Mouse (Mus musculus): ENCODE results near the gene Ankrd23. TPM values are rescaled to one million over a fixed set of nuclear protein-coding genes. Genes with fewer than 3 reads are reported as not detected.
A peak's percentile ranks its signal among the peaks of the same experiment; 100 is the strongest.
"Not testable (repeated sequence)": the region's sequence is repeated elsewhere in the genome, so short reads cannot be mapped to it uniquely, and the experiment has no call there.

Ankrd23 gene
- 1 to 10 TPM; 3.9 to 6.0 (median 5.0) TPM for total RNA-seq (2022)

DNA sequence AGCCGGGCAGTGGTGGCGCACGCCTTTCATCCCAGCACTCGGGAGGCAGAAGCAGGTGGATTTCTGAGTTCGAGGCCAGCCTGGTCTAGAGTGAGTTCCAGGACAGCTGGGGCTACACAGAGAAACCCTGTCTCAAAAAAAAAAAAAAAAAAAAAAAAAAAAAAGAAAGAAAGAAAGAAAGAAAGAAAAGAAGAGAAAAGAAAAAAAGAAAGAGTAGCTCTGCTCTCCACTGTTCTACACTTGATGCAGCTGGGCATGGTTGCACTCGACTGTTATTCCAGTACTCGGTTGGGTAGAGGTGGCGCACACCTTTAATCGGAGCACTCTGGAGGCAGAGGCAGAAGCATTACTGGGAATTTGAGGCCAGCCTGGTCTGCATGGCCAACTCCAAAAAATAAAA lies at the start of gene Ankrd23:
TSS of gene Ankrd23 (minus strand) at position 101 of the 400 bp plus-strand sequence.
- not testable (repeated sequence) for DNase-seq (ENCODE audit: low spot score in 2 of 2)

- no peak for DNase-seq (ENCODE audit: low spot score in 2 of 2)
These were observed 49.6 kb upstream of the Ankrd23 start for GRCm38 (mm10) chr1:36586288-36586687.

GRCm38 (mm10) chr1:36583408-36584116 lies 46.9 kb upstream of the Ankrd23 start:
- DNase-seq (ENCODE audit: low spot score in 2 of 2): no peak

DNA sequence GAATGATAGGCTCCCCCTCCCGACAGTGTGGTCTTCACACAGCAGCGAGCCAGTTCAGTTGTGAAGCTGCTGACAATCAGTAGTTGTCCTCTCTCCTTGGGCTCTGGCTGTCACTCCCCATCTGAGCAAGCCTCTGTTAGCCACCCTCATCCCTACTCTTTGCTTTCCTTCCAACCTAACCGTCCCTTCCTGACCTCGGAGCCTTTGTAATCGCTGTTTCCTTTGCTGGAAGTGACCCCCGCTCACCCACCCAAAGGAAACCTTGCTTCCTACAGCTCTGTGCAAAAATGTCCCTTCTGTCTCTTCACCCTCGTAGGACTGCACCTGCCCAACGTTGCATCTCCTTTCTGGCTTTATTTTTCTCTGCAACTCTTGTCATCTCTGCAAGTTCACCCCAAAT lies 45.5 kb upstream of the Ankrd23 start:
- DNase-seq (ENCODE audit: low spot score in 2 of 2): no peak

DNA sequence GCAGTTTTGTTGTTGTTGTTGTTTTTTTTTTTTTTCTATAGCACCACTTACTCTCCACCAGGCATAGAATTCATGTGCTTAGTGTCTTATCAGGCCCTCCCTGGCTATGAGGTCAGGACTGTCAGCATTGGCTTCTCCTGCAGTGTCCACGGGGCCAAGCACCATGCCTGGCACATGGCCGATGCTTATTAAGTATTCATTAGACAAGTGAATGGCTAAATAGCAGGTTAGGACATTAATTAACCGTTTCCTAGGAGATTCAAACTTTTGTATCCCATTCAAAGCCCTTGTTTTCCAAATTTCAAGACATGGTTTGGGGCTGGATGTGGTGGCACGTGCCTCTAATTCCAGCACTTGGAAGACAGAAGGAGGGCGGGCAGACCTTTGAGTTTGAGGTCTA lies 44.6 kb upstream of the Ankrd23 start:
- no peak for DNase-seq (ENCODE audit: low spot score in 2 of 2)

DNA sequence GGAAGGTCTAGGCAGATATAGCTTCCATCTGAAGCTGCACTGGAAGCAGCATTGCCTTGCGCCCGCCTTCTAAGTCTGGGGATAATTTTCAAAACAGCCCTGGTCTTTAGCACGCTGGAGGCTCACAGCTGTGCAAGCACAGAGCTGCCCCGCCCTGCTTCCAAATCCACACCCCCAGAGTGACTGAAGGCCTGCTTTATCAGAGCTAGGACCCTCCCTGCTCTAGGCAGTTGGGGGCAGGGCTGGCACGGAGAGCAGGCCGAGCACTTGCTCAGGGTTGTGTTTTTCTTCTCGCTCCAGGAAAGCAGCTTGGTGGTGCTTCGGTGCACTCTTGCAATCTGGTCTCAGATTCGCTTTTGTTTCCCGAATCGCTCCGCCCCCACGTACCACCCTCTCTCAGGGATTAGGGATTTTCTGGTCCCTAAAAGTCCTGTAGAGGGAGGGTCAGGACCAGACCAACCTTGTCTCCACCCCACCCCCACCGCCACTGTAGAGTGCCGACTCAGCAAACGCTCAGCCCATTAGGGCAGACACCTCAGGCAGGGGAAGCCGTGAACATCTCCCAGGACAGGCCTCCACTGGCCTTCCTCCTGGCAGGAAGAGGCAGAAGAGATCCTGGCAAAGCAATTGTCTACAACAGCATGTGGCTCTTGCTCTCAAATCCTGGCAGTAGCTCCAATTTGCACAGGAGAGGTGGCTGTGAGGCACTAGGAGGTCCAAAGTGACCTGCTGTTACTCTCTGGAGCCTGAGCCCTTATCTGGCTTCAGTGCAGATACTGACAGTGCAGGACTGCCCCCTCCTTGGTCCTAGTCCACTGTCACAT lies 43.9 kb upstream of the Ankrd23 start:
- peak; percentile 32 to 54 for DNase-seq (ENCODE audit: low spot score in 2 of 2)

- no peak for DNase-seq (ENCODE audit: low spot score in 2 of 2)
These were observed 43.3 kb upstream of the Ankrd23 start for GRCm38 (mm10) chr1:36579974-36580383.

- DNase-seq (ENCODE audit: low spot score in 2 of 2): no peak
These were observed 40.5 kb upstream of the Ankrd23 start for GRCm38 (mm10) chr1:36576991-36577675.

DNA sequence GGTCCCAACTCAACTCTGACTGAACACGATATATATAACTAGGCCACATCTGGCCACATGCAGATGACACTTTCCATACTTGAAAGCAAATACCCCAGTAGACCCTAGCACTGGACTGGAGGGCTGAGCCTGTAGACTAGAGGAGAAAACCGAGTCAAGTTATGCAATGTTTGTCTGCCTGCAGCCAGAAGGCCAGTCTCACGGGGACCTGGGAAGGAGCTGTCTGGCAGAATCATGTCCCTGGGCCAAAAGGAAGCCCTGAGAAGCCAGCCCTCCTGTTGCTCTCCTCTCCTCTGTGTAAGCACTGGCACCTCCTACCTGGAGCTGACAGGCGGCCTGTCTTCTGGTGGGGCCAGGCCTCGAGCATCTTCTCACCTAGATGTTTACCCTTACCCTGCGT lies 38.7 kb upstream of the Ankrd23 start:
- no peak for DNase-seq (ENCODE audit: low spot score in 2 of 2)

DNA sequence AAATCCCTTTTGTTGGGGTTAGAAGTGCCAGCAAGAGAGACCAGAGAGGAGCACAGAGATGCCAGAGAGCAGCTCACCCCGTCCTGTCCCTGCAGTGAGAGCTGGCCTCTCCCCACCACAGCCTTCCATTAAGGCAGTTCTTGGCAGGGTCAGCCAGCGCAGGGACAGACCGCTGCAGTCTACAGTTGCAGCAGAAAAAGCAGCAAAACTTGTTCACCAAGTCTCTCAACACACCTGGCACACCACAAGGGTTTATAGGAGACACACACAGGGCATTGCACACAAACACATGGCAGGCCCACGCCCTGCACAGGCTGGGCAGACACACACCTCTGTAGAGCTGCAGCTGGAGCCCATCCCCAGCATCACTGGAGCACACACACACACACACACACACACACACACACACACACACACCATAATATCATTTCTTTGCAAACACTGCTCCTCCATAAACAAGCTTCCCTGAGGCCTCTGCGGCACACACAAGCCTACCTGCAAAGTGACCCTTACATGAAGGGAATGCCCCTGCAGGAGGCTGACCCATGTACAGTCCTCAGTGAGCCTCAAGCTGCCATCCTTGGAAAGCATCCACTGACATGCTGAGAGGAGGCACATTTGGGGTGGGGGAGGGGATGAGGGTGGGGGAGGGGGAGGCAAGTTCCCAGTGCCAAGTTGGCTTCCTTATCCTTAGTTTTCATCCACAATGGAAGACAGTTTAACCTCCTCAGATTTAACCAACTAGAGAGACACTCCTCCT lies 37.7 kb upstream of the Ankrd23 start:
- no peak for DNase-seq (ENCODE audit: low spot score in 2 of 2)

GRCm38 (mm10) chr1:36573524-36573923 lies 36.8 kb upstream of the Ankrd23 start:
- no peak for DNase-seq (ENCODE audit: low spot score in 2 of 2)

DNA sequence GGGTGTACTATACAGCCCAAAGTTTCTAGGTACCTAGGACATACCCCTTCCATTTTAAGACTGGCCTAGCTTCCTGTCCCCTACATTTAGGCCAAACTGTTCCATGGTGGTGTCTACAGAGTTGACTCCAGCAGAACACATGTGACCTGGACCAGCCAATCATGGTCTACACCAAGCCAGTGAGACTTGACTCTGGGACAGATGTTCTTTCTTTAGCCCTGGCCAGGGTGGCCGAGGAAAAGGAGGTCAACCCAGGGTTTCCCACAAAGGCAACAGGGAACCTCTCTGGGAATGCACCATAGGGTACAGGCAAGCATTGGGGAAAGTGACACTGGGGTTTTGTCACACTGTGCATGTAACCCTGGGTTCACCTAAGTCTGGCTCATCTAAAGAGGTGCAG lies 36.0 kb upstream of the Ankrd23 start:
- DNase-seq (ENCODE audit: low spot score in 2 of 2): no peak

DNA sequence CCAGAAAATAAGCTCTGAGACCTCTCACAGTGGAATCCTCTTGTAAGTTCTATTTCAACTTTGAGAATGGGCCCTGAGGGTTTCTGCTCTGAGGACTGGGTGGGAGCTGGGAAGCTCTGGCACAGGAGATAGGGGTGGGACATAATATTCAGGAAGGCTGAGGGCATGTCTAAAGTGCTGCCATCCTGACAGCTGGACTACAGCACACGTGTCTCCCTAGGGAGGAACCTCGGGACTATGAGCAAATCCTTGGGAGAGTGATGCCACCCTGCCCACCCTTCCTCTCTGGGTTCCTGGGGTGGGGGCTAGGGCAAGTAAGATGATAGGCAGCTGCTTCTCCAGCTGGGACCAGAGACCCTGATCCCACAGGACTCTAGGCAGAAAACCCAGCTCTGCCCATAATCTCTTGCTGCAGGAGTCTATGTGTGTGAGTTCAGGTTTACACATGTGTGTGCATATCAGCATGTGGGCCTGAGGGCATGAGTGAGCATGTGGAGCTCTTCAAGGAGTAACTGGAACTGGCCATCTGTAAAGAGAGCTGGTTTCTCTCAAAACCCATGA lies 35.5 kb upstream of the Ankrd23 start:
- no peak for DNase-seq (ENCODE audit: low spot score in 2 of 2)

GRCm38 (mm10) chr1:36571627-36572026 lies 34.9 kb upstream of the Ankrd23 start:
- no peak for DNase-seq (ENCODE audit: low spot score in 2 of 2)

DNA sequence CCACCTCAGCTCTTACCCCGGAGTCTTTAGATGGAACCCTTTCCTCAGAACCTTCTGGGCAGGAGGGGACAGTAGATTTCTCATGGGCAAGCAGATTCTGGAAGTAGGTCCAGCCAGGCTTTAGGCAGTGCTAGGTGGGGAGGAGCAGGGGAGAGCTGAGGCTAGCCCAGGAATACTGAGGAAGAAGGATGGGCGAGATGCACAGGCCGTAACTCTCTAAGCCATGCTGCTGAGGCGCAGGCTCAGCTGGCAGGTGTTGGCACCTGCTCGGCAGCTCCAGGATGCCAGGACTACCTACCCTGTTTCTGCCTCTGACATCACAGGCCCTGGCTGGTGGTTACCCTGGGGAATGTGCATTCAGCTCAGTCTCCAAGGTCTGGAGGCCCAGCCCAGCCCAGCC lies 33.6 kb upstream of the Ankrd23 start:
- DNase-seq (ENCODE audit: low spot score in 2 of 2): no peak

GRCm38 (mm10) chr1:36569694-36570276 lies 33.1 kb upstream of the Ankrd23 start:
- DNase-seq (ENCODE audit: low spot score in 2 of 2): no peak

DNA sequence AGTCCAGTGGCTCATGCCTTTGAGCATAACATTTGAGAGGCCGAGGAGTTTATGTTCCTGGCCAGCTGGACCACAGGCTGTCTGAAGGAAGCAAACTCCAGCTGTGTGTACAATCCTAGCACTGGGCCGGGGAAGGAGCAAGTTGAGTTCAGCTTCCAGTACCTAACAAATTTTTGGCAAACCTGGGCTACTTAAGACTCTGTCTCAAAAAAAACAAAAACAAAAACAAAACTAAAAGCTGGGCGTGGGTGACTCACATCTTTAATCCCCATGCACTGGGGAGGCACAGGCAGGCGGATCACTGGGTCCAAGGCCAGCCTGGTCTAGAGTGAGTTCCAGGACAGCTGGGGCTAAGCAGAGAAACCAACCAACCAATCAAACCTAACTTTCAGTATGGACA lies 32.1 kb upstream of the Ankrd23 start:
- no peak for DNase-seq (ENCODE audit: low spot score in 2 of 2)

GRCm38 (mm10) chr1:36567818-36568603 lies 31.3 kb upstream of the Ankrd23 start:
- DNase-seq (ENCODE audit: low spot score in 2 of 2): no peak

DNA sequence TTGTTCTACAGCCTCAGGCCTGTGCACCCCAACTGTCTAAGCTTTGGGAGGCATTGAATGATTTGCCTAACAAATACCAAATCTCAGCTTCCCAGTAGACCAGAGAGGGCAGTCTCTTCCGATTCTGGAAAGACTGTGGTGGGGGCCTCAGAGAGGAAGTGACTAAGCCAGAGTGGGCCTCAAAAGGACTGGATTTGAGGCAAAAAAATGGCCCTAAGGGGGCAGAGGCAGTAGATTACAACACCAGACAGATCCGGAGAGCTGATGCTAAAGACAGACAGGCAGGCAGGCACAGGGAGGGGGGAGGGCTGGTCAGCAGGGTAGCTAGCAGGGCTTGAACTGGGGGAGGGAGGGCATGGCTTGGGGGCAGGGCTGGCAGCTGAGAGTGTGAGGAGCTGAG lies 29.7 kb upstream of the Ankrd23 start:
- no peak for DNase-seq (ENCODE audit: low spot score in 2 of 2)

GRCm38 (mm10) chr1:36564101-36564500 lies 27.4 kb upstream of the Ankrd23 start:
- no peak for DNase-seq (ENCODE audit: low spot score in 2 of 2)

Data from left cerebral cortex, adult 8-10 months (tissue).